Mouse (Mus musculus) stomach, embryonic 15.5 days (tissue): ENCODE data around the gene Crispld2. TPM values are rescaled to one million over a fixed set of nuclear protein-coding genes. Genes with fewer than 3 reads are reported as not detected.
A peak's percentile ranks its signal among the peaks of the same experiment; 100 is the strongest.

Experiments
- ATAC-seq: fragments of 200-750 bp; cut with Nextera tagmentation; 2 replicates; pipeline ENCODE4 v1.8.0; 2017; ENCODE audit warnings: low read depth, moderate number of reproducible peaks, moderate TSS enrichment; ENCODE audit not compliant: insufficient read depth, low FRiP score
- H3K27ac ChIP-seq: fragments of 300-500 bp; sonication (generic); 2 replicates; pipeline ENCODE4 v1.5.1; 2015; ENCODE audit warnings: mild to moderate bottlenecking, inconsistent platforms
- H3K27me3 ChIP-seq: fragments of 300-500 bp; sonication (generic); replicated peaks from 2 replicates; pipeline ENCODE4 v1.6.1; 2015; ENCODE audit warnings: inconsistent platforms
- H3K36me3 ChIP-seq: fragments of 300-500 bp; sonication (generic); 2 replicates; pipeline ENCODE4 v1.6.1; 2015; ENCODE audit warnings: inconsistent platforms
- H3K4me1 ChIP-seq: fragments of 300-500 bp; sonication (generic); 2 replicates; pipeline ENCODE4 v1.6.1; 2015; ENCODE audit warnings: inconsistent platforms
- H3K4me2 ChIP-seq: fragments of 300-500 bp; sonication (generic); 2 replicates; pipeline ENCODE4 v1.6.1; 2015; ENCODE audit warnings: mild to moderate bottlenecking, inconsistent platforms
- H3K4me3 ChIP-seq: fragments of 300-500 bp; sonication (generic); replicated peaks from 2 replicates; pipeline ENCODE4 v1.5.1; 2015; ENCODE audit warnings: inconsistent platforms
- H3K9ac ChIP-seq: fragments of 300-500 bp; sonication (generic); 2 replicates; pipeline ENCODE4 v1.6.1; 2015; ENCODE audit warnings: inconsistent platforms
- H3K9me3 ChIP-seq: fragments of 300-500 bp; sonication (generic); 2 replicates; pipeline ENCODE4 v1.6.1; 2016; ENCODE audit warnings: inconsistent platforms
- WGBS: fragments of 180-500 bp; shearing (Covaris S2); methylation state at CpG from one replicate; pipeline ENCODE4 v1.1.7; 2015; 5-methylcytosine and 5-hydroxymethylcytosine counted together
- polyA plus RNA-seq: library from polyadenylated mRNA; unstranded; fragments of >200 nt; fragmentation: Nextera tagmentation; extraction: Ambion mirVana; gene quantifications from 2 replicates; pipeline ENCODE4 v1.2.1, GENCODE M21; 2015

Crispld2 gene
- polyA plus RNA-seq, 1 experiment from 2014 or later = 34.5 TPM

- Histone ChIP-seq H3K27ac (peak overlapping the region; percentile 67), H3K4me3 (no peak overlapping the region), H3K4me1 (peaks cover 37% of the 10 kb centered on the region), H3K9ac (no peak overlapping the region), H3K36me3 (no peaks in the 10 kb centered on the region), H3K27me3 (no peaks in the 10 kb centered on the region), H3K9me3 (no peaks in the 10 kb centered on the region), H3K4me2 (no peak overlapping the region)
- ATAC-seq = no peak
- WGBS = 65% methylated on average over 7 of the region's 7 CpGs
Observed at GRCm38 (mm10) chr8:120001712-120002111, 9.5 kb downstream of the Crispld2 start.

GRCm38 (mm10) chr8:120002348-120002747 is 10.1 kb downstream of the Crispld2 start:
- no peak overlapping the region for H3K9ac ChIP-seq
- H3K4me2 ChIP-seq = no peak overlapping the region
- no peak overlapping the region for H3K4me3 ChIP-seq
- peak overlapping the region; percentile 48; the same call in 1 of the 2 replicates for H3K27ac ChIP-seq
- H3K4me1 ChIP-seq = peaks cover 43% of the 10 kb centered on the region
- H3K36me3 ChIP-seq = no peaks in the 10 kb centered on the region
- ATAC-seq = no peak
- no peaks in the 10 kb centered on the region for H3K27me3 ChIP-seq
- H3K9me3 ChIP-seq = no peaks in the 10 kb centered on the region
- WGBS = 52% methylated on average over 9 of the region's 9 CpGs

GRCm38 (mm10) chr8:120004154-120004702 is 12.0 kb downstream of the Crispld2 start:
- WGBS = 9% methylated on average over 14 of the region's 14 CpGs
- H3K27ac ChIP-seq = peak overlapping the region; percentile 85
- no peak overlapping the region for H3K4me3 ChIP-seq
- peak overlapping the region; percentile 24; the same call in 1 of the 2 replicates for H3K4me2 ChIP-seq
- H3K4me1 ChIP-seq = peaks cover 44% of the 10 kb centered on the region
- no peaks in the 10 kb centered on the region for H3K9me3 ChIP-seq
- no peak overlapping the region for H3K9ac ChIP-seq
- no peaks in the 10 kb centered on the region for H3K27me3 ChIP-seq
- ATAC-seq = peak; percentile 70
- H3K36me3 ChIP-seq = no peaks in the 10 kb centered on the region

- no peak for ATAC-seq
- 15% methylated on average over 2 of the region's 2 CpGs for WGBS
Observed at GRCm38 (mm10) chr8:120004705-120005381, 12.6 kb downstream of the Crispld2 start.

GRCm38 (mm10) chr8:120006645-120007160 is 14.5 kb downstream of the Crispld2 start:
- Histone ChIP-seq H3K27me3 (no peaks in the 10 kb centered on the region), H3K27ac (no peak overlapping the region), H3K9ac (no peak overlapping the region), H3K9me3 (no peaks in the 10 kb centered on the region), H3K4me3 (no peak overlapping the region), H3K4me2 (no peak overlapping the region), H3K36me3 (no peaks in the 10 kb centered on the region), H3K4me1 (peaks cover 32% of the 10 kb centered on the region)
- WGBS = 23% methylated on average over 9 of the region's 9 CpGs
- no peak for ATAC-seq

More at GRCm38 (mm10) chr8:120004705-120005381, 12.6 kb downstream of the Crispld2 start:
- H3K9me3 ChIP-seq = no peaks in the 10 kb centered on the region
- peak overlapping the region; percentile 85 for H3K27ac ChIP-seq
- no peak overlapping the region for H3K9ac ChIP-seq
- H3K4me1 ChIP-seq = peaks cover 44% of the 10 kb centered on the region
- H3K27me3 ChIP-seq = no peaks in the 10 kb centered on the region
- no peaks in the 10 kb centered on the region for H3K36me3 ChIP-seq
- H3K4me2 ChIP-seq = peak overlapping the region; percentile 24; the same call in 1 of the 2 replicates
- H3K4me3 ChIP-seq = no peak overlapping the region

GRCm38 (mm10) chr8:120007178-120007577 is 14.9 kb downstream of the Crispld2 start:
- Histone ChIP-seq H3K9me3 (no peaks in the 10 kb centered on the region), H3K27ac (no peak overlapping the region), H3K27me3 (no peaks in the 10 kb centered on the region), H3K4me2 (no peak overlapping the region), H3K4me3 (no peak overlapping the region), H3K4me1 (peaks cover 32% of the 10 kb centered on the region), H3K36me3 (no peaks in the 10 kb centered on the region), H3K9ac (no peak overlapping the region)
- ATAC-seq = no peak
- WGBS = 75% methylated on average over 9 of the region's 9 CpGs

- 62% methylated on average over 6 of the region's 6 CpGs for WGBS
- Histone ChIP-seq H3K9me3 (no peaks in the 10 kb centered on the region), H3K27ac (no peak overlapping the region), H3K36me3 (no peaks in the 10 kb centered on the region), H3K9ac (no peak overlapping the region), H3K4me2 (no peak overlapping the region), H3K27me3 (no peaks in the 10 kb centered on the region), H3K4me1 (peaks cover 30% of the 10 kb centered on the region), H3K4me3 (no peak overlapping the region)
- no peak for ATAC-seq
Observed at GRCm38 (mm10) chr8:120009284-120009683, 17.0 kb downstream of the Crispld2 start.

GRCm38 (mm10) chr8:120012491-120012890 is 20.3 kb downstream of the Crispld2 start:
- Histone ChIP-seq H3K9me3 (no peaks in the 10 kb centered on the region), H3K36me3 (no peaks in the 10 kb centered on the region), H3K27me3 (no peaks in the 10 kb centered on the region), H3K4me1 (peaks cover 16% of the 10 kb centered on the region), H3K4me3 (no peak overlapping the region), H3K4me2 (no peak overlapping the region), H3K27ac (no peak overlapping the region), H3K9ac (no peak overlapping the region)
- ATAC-seq = no peak
- 76% methylated on average over 8 of the region's 8 CpGs for WGBS

- Histone ChIP-seq H3K27ac (no peak overlapping the region), H3K27me3 (no peaks in the 10 kb centered on the region), H3K9ac (no peak overlapping the region), H3K4me3 (no peak overlapping the region), H3K4me2 (no peak overlapping the region), H3K4me1 (peaks cover 16% of the 10 kb centered on the region), H3K36me3 (no peaks in the 10 kb centered on the region), H3K9me3 (no peaks in the 10 kb centered on the region)
- peak; percentile 52; the same call in 1 of the 2 replicates for ATAC-seq
- 35% methylated on average over 9 of the region's 9 CpGs for WGBS
Observed at GRCm38 (mm10) chr8:120012927-120013326, 20.7 kb downstream of the Crispld2 start.

GRCm38 (mm10) chr8:120014267-120015023 is 22.2 kb downstream of the Crispld2 start:
- WGBS = 51% methylated on average over 15 of the region's 15 CpGs
- Histone ChIP-seq H3K9me3 (no peaks in the 10 kb centered on the region), H3K27ac (0 out of 2 replicates have a peak overlapping the region, but pooled peaks have one; percentile 31), H3K27me3 (no peaks in the 10 kb centered on the region), H3K36me3 (no peaks in the 10 kb centered on the region), H3K9ac (no peak overlapping the region), H3K4me1 (peaks cover 16% of the 10 kb centered on the region), H3K4me3 (no peak overlapping the region), H3K4me2 (no peak overlapping the region)
- ATAC-seq = no peak

- no peak overlapping the region for H3K4me3 ChIP-seq
- H3K4me1 ChIP-seq = peaks cover 16% of the 10 kb centered on the region
- H3K4me2 ChIP-seq = no peak overlapping the region
- no peak for ATAC-seq
- H3K27ac ChIP-seq = no peak overlapping the region
- H3K27me3 ChIP-seq = no peaks in the 10 kb centered on the region
- H3K9me3 ChIP-seq = no peaks in the 10 kb centered on the region
- H3K9ac ChIP-seq = no peak overlapping the region
- 84% methylated on average over 8 of the region's 8 CpGs for WGBS
- no peaks in the 10 kb centered on the region for H3K36me3 ChIP-seq
Observed at GRCm38 (mm10) chr8:120015916-120016315, 23.7 kb downstream of the Crispld2 start.

- no peak overlapping the region for H3K4me3 ChIP-seq
- no peak overlapping the region for H3K9ac ChIP-seq
- no peak overlapping the region for H3K27ac ChIP-seq
- H3K9me3 ChIP-seq = no peaks in the 10 kb centered on the region
- peaks cover 16% of the 10 kb centered on the region for H3K4me1 ChIP-seq
- ATAC-seq = no peak
- no peaks in the 10 kb centered on the region for H3K36me3 ChIP-seq
- H3K27me3 ChIP-seq = no peaks in the 10 kb centered on the region
- 75% methylated on average over 7 of the region's 7 CpGs for WGBS
- H3K4me2 ChIP-seq = no peak overlapping the region
Observed at GRCm38 (mm10) chr8:120016424-120016823, 24.2 kb downstream of the Crispld2 start.
